Mouse (Mus musculus): ENCODE data around the gene Camta2.

Gene Camta2

GRCm38 (mm10) chr11:70689578-70689977, 1.7 kb upstream of the Camta2 start:
- no peak for DNase-seq

- DNase-seq = no peak
These were observed 467 bp upstream of the Camta2 start for GRCm38 (mm10) chr11:70688372-70688771.

- DNase-seq = peak; percentile 71 to 75
These were observed 871 bp downstream of the Camta2 start for GRCm38 (mm10) chr11:70686901-70687566.

- DNase-seq = no peak
These were observed 4.3 kb downstream of the Camta2 start for GRCm38 (mm10) chr11:70683640-70684039.

- DNase-seq = peak; percentile 58 to 81
These were observed 5.9 kb downstream of the Camta2 start for GRCm38 (mm10) chr11:70681897-70682581.

- DNase-seq = no peak
These were observed 6.7 kb downstream of the Camta2 start for GRCm38 (mm10) chr11:70681170-70681569.

GRCm38 (mm10) chr11:70679894-70680293, 8.0 kb downstream of the Camta2 start:
- DNase-seq = no peak

- DNase-seq = no peak
These were observed 8.5 kb downstream of the Camta2 start for GRCm38 (mm10) chr11:70679361-70679760.

GRCm38 (mm10) chr11:70678576-70678975, 9.3 kb downstream of the Camta2 start:
- no peak for DNase-seq

GRCm38 (mm10) chr11:70678092-70678491, 9.8 kb downstream of the Camta2 start:
- no peak for DNase-seq

- no peak for DNase-seq
These were observed 13.4 kb downstream of the Camta2 start for GRCm38 (mm10) chr11:70674501-70674900.

GRCm38 (mm10) chr11:70674014-70674413, 13.9 kb downstream of the Camta2 start:
- DNase-seq = no peak

- no peak for DNase-seq
These were observed 16.4 kb downstream of the Camta2 start for GRCm38 (mm10) chr11:70671333-70672047.

GRCm38 (mm10) chr11:70670483-70670882, 17.4 kb downstream of the Camta2 start:
- peak in 1 of 2 experiments; percentile 35 for DNase-seq

GRCm38 (mm10) chr11:70669582-70670345, 18.1 kb downstream of the Camta2 start:
- DNase-seq = peak; percentile 83 to 87

GRCm38 (mm10) chr11:70668771-70669505, 19.0 kb downstream of the Camta2 start, which contains the start of gene Spag7:
Gene Spag7 (minus strand): TSS chr11:70669416.
- peak; percentile 96 for DNase-seq

GRCm38 (mm10) chr11:70668335-70668770, 19.6 kb downstream of the Camta2 start:
- peak; percentile 87 for DNase-seq

GRCm38 (mm10) chr11:70667271-70668150, 20.4 kb downstream of the Camta2 start:
- no peak for DNase-seq

GRCm38 (mm10) chr11:70666687-70667086, 21.2 kb downstream of the Camta2 start:
- DNase-seq = no peak

- no peak for DNase-seq
These were observed 23.2 kb downstream of the Camta2 start for GRCm38 (mm10) chr11:70664741-70665140.

- no peak for DNase-seq
These were observed 23.9 kb downstream of the Camta2 start for GRCm38 (mm10) chr11:70663957-70664356.
